Mouse (Mus musculus) duodenum, adult 2 months (tissue): ENCODE results near the gene Smok3c. TPM values are rescaled to one million over a fixed set of nuclear protein-coding genes. Genes with fewer than 3 reads are reported as not detected.

Experiments
- polyA plus RNA-seq: library from polyadenylated mRNA; depleted of rRNA; stranded (reverse); fragments of >200 nt; gene quantifications from 2 replicates; pipeline ENCODE4 v1.2.3, GENCODE M21; 2012; ENCODE audit warnings: low replicate concordance; rRNA removed

Smok3c gene
- polyA plus RNA-seq = not detected in 2 replicates

GRCm38 (mm10) chr5:138052894-138053293 is at the start of gene Smok3c:
Smok3c (plus strand) TSS chr5:138053194.

GRCm38 (mm10) chr5:138020961-138021479 is 32.0 kb upstream of the Smok3c start, which contains the start of the genes Smok3a and Smok3b:
Smok3a (plus strand) TSS chr5:138021261.
Smok3b (plus strand) TSS chr5:138021429.

GRCm38 (mm10) chr5:138084996-138085395 is 32.0 kb downstream of the Smok3c start, which contains the start of gene Zkscan1:
Zkscan1 (plus strand) TSS chr5:138085084.

Other genes starting within 250 kb of the Smok3c start
- 3.1 and 9.7 TPM in 2 replicates for gene Pilra, start 216.9 kb upstream of the Smok3c start, polyA plus RNA-seq
- gene Pilrb1, start 195.1 kb upstream of the Smok3c start, polyA plus RNA-seq = 3.0 and 3.9 TPM in 2 replicates
- gene Pilrb2, start 181.4 kb upstream of the Smok3c start, polyA plus RNA-seq = 3.5 and 5.6 TPM in 2 replicates
- gene Cyp3a13, start 131.6 kb upstream of the Smok3c start, polyA plus RNA-seq = 12.1 and 35.2 TPM in 2 replicates
- gene Gjc3, start 90.1 kb upstream of the Smok3c start, polyA plus RNA-seq = 0.04 TPM in 1 of 2 replicates, not detected in the other
- 0.48 TPM in 1 of 2 replicates, not detected in the other for gene Azgp1, start 71.7 kb upstream of the Smok3c start, polyA plus RNA-seq
- not detected in 2 replicates for gene Smok3a, start 31.9 kb upstream of the Smok3c start, polyA plus RNA-seq
- gene Smok3b, start 31.8 kb upstream of the Smok3c start, polyA plus RNA-seq = not detected in 2 replicates
- gene Zkscan1, start 31.9 kb downstream of the Smok3c start, polyA plus RNA-seq = 0.59 and 1.2 TPM in 2 replicates
- gene Zscan21, start 63.7 kb downstream of the Smok3c start, polyA plus RNA-seq = 2.6 TPM in 2 replicates
- 0.43 and 7.8 TPM in 2 replicates for gene Zfp113, start 102.5 kb downstream of the Smok3c start, polyA plus RNA-seq
- 33.6 and 40.6 TPM in 2 replicates for gene Cops6, start 107.9 kb downstream of the Smok3c start, polyA plus RNA-seq
- gene Ap4m1, start 118.8 kb downstream of the Smok3c start, polyA plus RNA-seq = 17.7 and 26.6 TPM in 2 replicates
- 21.0 and 23.3 TPM in 2 replicates for gene Mcm7, start 119.2 kb downstream of the Smok3c start, polyA plus RNA-seq
- 37.0 and 39.4 TPM in 2 replicates for gene Taf6, start 134.3 kb downstream of the Smok3c start, polyA plus RNA-seq
- gene Cnpy4, start 134.3 kb downstream of the Smok3c start, polyA plus RNA-seq = 0.37 and 0.59 TPM in 2 replicates
- 3.1 and 4.6 TPM in 2 replicates for gene Mblac1, start 141.1 kb downstream of the Smok3c start, polyA plus RNA-seq
- 0.39 and 0.55 TPM in 2 replicates for gene Nxpe5, start 172.7 kb downstream of the Smok3c start, polyA plus RNA-seq
- gene Lamtor4, start 202.3 kb downstream of the Smok3c start, polyA plus RNA-seq = 120 and 177 TPM in 2 replicates
- gene BC037034, start 210.8 kb downstream of the Smok3c start, polyA plus RNA-seq = 58.8 and 80.5 TPM in 2 replicates
- 0.12 and 0.42 TPM in 2 replicates for gene Gal3st4, start 219.6 kb downstream of the Smok3c start, polyA plus RNA-seq
- not detected in 2 replicates for gene Gm43720, start 226.8 kb downstream of the Smok3c start, polyA plus RNA-seq
- gene Gpc2, start 226.8 kb downstream of the Smok3c start, polyA plus RNA-seq = 1.0 and 2.2 TPM in 2 replicates
- gene Stag3, start 227.0 kb downstream of the Smok3c start, polyA plus RNA-seq = 0.07 and 0.26 TPM in 2 replicates